Mouse (Mus musculus) forebrain, embryonic 16.5 days (tissue): ENCODE measurements around the gene Upb1. TPM values are rescaled to one million over a fixed set of nuclear protein-coding genes. Genes with fewer than 3 reads are reported as not detected.
"Not testable (repeated sequence)": the region's sequence is repeated elsewhere in the genome, so short reads cannot be mapped to it uniquely, and the experiment has no call there.

Source experiments
- ATAC-seq: fragments of 200-750 bp; cut with Nextera tagmentation; 2 replicates; pipeline ENCODE4 v1.8.0; 2017; ENCODE audit warnings: mild to moderate bottlenecking, moderate library complexity
- H3K27ac ChIP-seq: fragments of 300-500 bp; sonication (generic); 2 replicates; pipeline ENCODE4 v1.5.1; 2014; ENCODE audit warnings: low read length, control low read depth
- H3K27me3 ChIP-seq: fragments of 300-500 bp; sonication (generic); replicated peaks from 2 replicates; pipeline ENCODE4 v1.6.1; 2014; ENCODE audit warnings: low read length; ENCODE audit not compliant: control insufficient read depth, insufficient read depth
- H3K36me3 ChIP-seq: fragments of 300-500 bp; sonication (generic); 2 replicates; pipeline ENCODE4 v1.6.1; 2014; ENCODE audit not compliant: control insufficient read depth, insufficient read depth
- H3K4me1 ChIP-seq: fragments of 300-500 bp; sonication (generic); replicated peaks from 2 replicates; pipeline ENCODE4 v1.6.1; 2014; ENCODE audit warnings: low read length; ENCODE audit not compliant: control insufficient read depth, insufficient read depth
- H3K4me2 ChIP-seq: fragments of 300-500 bp; sonication (generic); 2 replicates; pipeline ENCODE4 v1.6.1; 2014; ENCODE audit warnings: mild to moderate bottlenecking, low read length, control low read depth
- H3K4me3 ChIP-seq: fragments of 300-500 bp; sonication (generic); replicated peaks from 2 replicates; pipeline ENCODE4 v1.5.1; 2014; ENCODE audit warnings: mild to moderate bottlenecking, low read length, control low read depth
- H3K9ac ChIP-seq: fragments of 300-500 bp; sonication (generic); replicated peaks from 2 replicates; pipeline ENCODE4 v1.6.1; 2014; ENCODE audit warnings: low read depth, low read length, control low read depth
- H3K9me3 ChIP-seq: fragments of 300-500 bp; sonication (generic); 2 replicates; pipeline ENCODE4 v1.6.1; 2016; ENCODE audit warnings: low read length; ENCODE audit not compliant: control insufficient read depth
- WGBS: fragments of 180-500 bp; shearing (Covaris S2); extraction: QIAGEN DNeasy Blood & Tissue Kit; methylation state at CpG from one replicate; pipeline ENCODE4 v1.1.7; 2014; 5-methylcytosine and 5-hydroxymethylcytosine counted together
- polyA plus RNA-seq: library from polyadenylated mRNA; unstranded; fragments of >200 nt; fragmentation: Nextera tagmentation; extraction: Ambion mirVana; gene quantifications from 2 replicates; pipeline ENCODE4 v1.2.1, GENCODE M21; 2015

The Upb1 gene
- polyA plus RNA-seq, 1 experiment from 2014 or later: 0.10 TPM

GRCm38 (mm10) chr10:75446501-75447083 is 45.7 kb downstream of the Upb1 start:
- 68% methylated on average over 13 of the region's 13 CpGs for WGBS
- Histone ChIP-seq H3K9ac (no peak overlapping the region), H3K27ac (no peak overlapping the region), H3K9me3 (no peaks in the 10 kb centered on the region), H3K4me3 (no peak overlapping the region), H3K4me2 (no peak overlapping the region), H3K27me3 (no peaks in the 10 kb centered on the region), H3K36me3 (no peaks in the 10 kb centered on the region), H3K4me1 (peaks cover 8% of the 10 kb centered on the region)
- ATAC-seq: no peak

- no peak overlapping the region for H3K9ac ChIP-seq
- no peak overlapping the region for H3K4me3 ChIP-seq
- ATAC-seq: no peak
- H3K27ac ChIP-seq: no peak overlapping the region
- H3K9me3 ChIP-seq: no peaks in the 10 kb centered on the region
- no peaks in the 10 kb centered on the region for H3K36me3 ChIP-seq
- H3K27me3 ChIP-seq: no peaks in the 10 kb centered on the region
- 85% methylated on average over 11 of the region's 11 CpGs for WGBS
- no peak overlapping the region for H3K4me2 ChIP-seq
- H3K4me1 ChIP-seq: peaks cover 11% of the 10 kb centered on the region
Observed at GRCm38 (mm10) chr10:75447489-75447888, 46.6 kb downstream of the Upb1 start.

GRCm38 (mm10) chr10:75448806-75449420 is 48.0 kb downstream of the Upb1 start:
- Histone ChIP-seq H3K4me1 (peaks cover 11% of the 10 kb centered on the region), H3K36me3 (no peaks in the 10 kb centered on the region), H3K4me3 (no peak overlapping the region), H3K27ac (no peak overlapping the region), H3K9me3 (no peaks in the 10 kb centered on the region), H3K4me2 (no peak overlapping the region), H3K9ac (no peak overlapping the region), H3K27me3 (no peaks in the 10 kb centered on the region)
- no peak for ATAC-seq
- WGBS: 84% methylated on average over 6 of the region's 6 CpGs

GRCm38 (mm10) chr10:75450331-75450730 is 49.4 kb downstream of the Upb1 start:
- Histone ChIP-seq H3K36me3 (no peaks in the 10 kb centered on the region), H3K27me3 (no peaks in the 10 kb centered on the region), H3K9ac (no peak overlapping the region), H3K27ac (no peak overlapping the region), H3K4me2 (no peak overlapping the region), H3K4me3 (no peak overlapping the region), H3K9me3 (no peaks in the 10 kb centered on the region), H3K4me1 (peaks cover 11% of the 10 kb centered on the region)
- 90% methylated on average over 8 of the region's 8 CpGs for WGBS
- ATAC-seq: no peak

GRCm38 (mm10) chr10:75451036-75451786 is 50.3 kb downstream of the Upb1 start:
- no peaks in the 10 kb centered on the region for H3K9me3 ChIP-seq
- no peaks in the 10 kb centered on the region for H3K27me3 ChIP-seq
- no peaks in the 10 kb centered on the region for H3K36me3 ChIP-seq
- H3K27ac ChIP-seq: no peak overlapping the region
- no peak overlapping the region for H3K9ac ChIP-seq
- no peak overlapping the region for H3K4me2 ChIP-seq
- 16% methylated on average over 10 of the region's 10 CpGs for WGBS
- no peak overlapping the region for H3K4me3 ChIP-seq
- peak; percentile 39; the same call in 1 of the 2 replicates for ATAC-seq
- H3K4me1 ChIP-seq: peaks cover 11% of the 10 kb centered on the region

- peak; percentile 91 for ATAC-seq
- not testable (repeated sequence) for H3K27ac ChIP-seq, H3K9ac ChIP-seq, H3K4me3 ChIP-seq, H3K36me3 ChIP-seq, H3K9me3 ChIP-seq, H3K27me3 ChIP-seq, H3K4me1 ChIP-seq, H3K4me2 ChIP-seq
- WGBS: 60% methylated on average over 11 of the region's 18 CpGs
Observed at GRCm38 (mm10) chr10:75456061-75456831, 55.3 kb downstream of the Upb1 start.

- Histone ChIP-seq H3K27ac (no peak overlapping the region), H3K4me2 (no peak overlapping the region), H3K9me3 (no peaks in the 10 kb centered on the region; the same call in 1 of the 2 replicates), H3K4me1 (peaks cover 2% of the 10 kb centered on the region), H3K4me3 (no peak overlapping the region), H3K36me3 (no peaks in the 10 kb centered on the region), H3K27me3 (no peaks in the 10 kb centered on the region), H3K9ac (no peak overlapping the region)
- no peak for ATAC-seq
- WGBS: 77% methylated on average over 1 of the region's 1 CpGs
Observed at GRCm38 (mm10) chr10:75457852-75458251, 56.9 kb downstream of the Upb1 start.

GRCm38 (mm10) chr10:75458329-75458728 is 57.4 kb downstream of the Upb1 start:
- Histone ChIP-seq H3K9ac (no peak overlapping the region), H3K27me3 (no peaks in the 10 kb centered on the region), H3K4me1 (peaks cover 2% of the 10 kb centered on the region), H3K27ac (no peak overlapping the region), H3K4me2 (no peak overlapping the region), H3K9me3 (no peaks in the 10 kb centered on the region; the same call in 1 of the 2 replicates), H3K4me3 (no peak overlapping the region), H3K36me3 (no peaks in the 10 kb centered on the region)
- no peak for ATAC-seq
- 70% methylated on average over 4 of the region's 4 CpGs for WGBS

GRCm38 (mm10) chr10:75462728-75463127 is 61.8 kb downstream of the Upb1 start:
- ATAC-seq: no peak
- WGBS: 85% methylated on average over 3 of the region's 3 CpGs

More at GRCm38 (mm10) chr10:75462728-75463127, 61.8 kb downstream of the Upb1 start:
- H3K36me3 ChIP-seq: no peaks in the 10 kb centered on the region
- no peak overlapping the region for H3K9ac ChIP-seq
- H3K4me3 ChIP-seq: no peak overlapping the region
- no peak overlapping the region for H3K27ac ChIP-seq
- H3K27me3 ChIP-seq: no peaks in the 10 kb centered on the region
- no peaks in the 10 kb centered on the region; the same call in 1 of the 2 replicates for H3K4me1 ChIP-seq
- no peaks in the 10 kb centered on the region; the same call in 1 of the 2 replicates for H3K9me3 ChIP-seq
- H3K4me2 ChIP-seq: no peak overlapping the region
